Mouse (Mus musculus): ENCODE results near the gene Tmem270. TPM values are rescaled to one million over a fixed set of nuclear protein-coding genes. Genes with fewer than 3 reads are reported as not detected.
A peak's percentile ranks its signal among the peaks of the same experiment; 100 is the strongest.

Gene Tmem270
- polyA plus RNA-seq, 1 experiment from 2014 or later = not detected

DNA sequence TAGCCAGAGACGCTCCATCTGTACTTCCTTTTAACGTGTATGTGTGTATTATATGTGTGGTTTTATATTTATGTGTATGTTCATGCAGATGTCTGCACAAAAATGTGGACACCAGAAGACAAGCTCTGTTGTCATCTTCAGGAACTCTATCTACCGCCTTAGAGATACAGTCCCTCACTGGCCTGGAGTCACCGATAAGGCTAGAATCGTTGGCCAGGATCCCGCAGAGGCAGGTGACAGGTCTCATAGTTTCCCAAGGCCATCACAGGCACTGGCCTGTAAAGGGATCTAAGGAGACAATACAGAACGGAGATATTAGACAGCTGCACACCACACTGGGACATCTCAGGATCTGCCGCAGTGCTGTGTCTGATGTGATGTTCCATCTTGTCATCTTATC, 14.6 kb upstream of the Tmem270 start:
- Histone ChIP-seq H3K4me3 (no peak overlapping the region), H3K27me3 (no peaks in the 10 kb centered on the region), H3K9ac (no peak overlapping the region), H3K36me3 (no peaks in the 10 kb centered on the region), H3K9me3 (no peaks in the 10 kb centered on the region), H3K27ac (replicated peaks) (no peak overlapping the region), H3K4me2 (no peak overlapping the region), H3K4me1 (replicated peaks) (no peaks in the 10 kb centered on the region)
- WGBS = 88% methylated on average over 8 of the region's 8 CpGs
- no peak for ATAC-seq (ENCODE audit: low FRiP score, low read depth)

DNA sequence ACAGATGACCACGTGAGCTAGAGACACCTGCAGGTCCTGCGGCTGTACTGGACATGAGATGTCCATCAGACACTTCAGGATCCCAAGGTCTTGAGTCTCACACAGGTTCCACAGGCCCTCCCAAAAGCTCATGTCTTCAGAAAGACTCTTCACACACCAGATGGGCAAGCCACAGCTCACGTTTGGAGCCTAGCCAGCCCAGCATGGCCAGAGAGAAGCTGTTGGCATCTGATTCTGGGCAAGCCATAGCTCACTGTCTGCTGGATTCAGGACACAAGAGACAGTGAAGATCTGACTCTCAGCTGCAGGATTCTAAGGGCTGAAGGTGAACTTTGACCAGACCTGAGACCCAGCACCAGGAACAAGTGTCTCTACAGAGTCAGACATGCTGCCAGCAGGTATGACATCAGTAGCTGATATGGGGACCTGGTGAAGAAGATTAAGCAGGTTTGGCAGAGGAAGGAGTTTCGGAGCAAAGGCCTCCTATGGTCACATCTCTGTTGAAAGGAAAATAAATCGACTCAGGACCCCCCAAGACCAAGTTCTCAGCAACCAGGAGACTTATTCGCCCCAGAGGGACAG, 13.7 kb upstream of the Tmem270 start:
- H3K4me2 ChIP-seq = no peak overlapping the region

DNA sequence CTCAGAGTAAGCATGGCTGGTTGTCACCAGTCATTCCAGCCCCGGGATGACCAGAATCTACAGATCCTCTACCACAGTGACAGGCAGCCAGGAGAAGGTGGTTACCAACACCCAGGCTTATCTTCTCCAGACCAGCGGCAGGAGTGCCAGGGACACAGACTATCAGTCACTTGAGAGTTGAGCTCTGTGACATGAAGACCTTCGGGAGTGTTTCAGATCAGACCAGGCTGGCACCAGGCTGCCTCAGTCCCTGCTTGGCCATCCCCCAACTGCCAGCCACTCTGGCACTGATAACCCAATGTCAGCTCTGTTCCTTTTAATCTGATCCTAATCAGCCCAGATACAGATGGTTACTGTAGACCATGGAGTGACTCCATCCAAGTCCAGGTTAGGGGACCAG, 12.6 kb upstream of the Tmem270 start:
- WGBS = 94% methylated on average over 3 of the region's 3 CpGs
- no peaks in the 10 kb centered on the region for H3K36me3 ChIP-seq
- ATAC-seq (ENCODE audit: low FRiP score, low read depth) = no peak

More for the DNA sequence above, 13.7 kb upstream of the Tmem270 start:
- H3K9me3 ChIP-seq = no peaks in the 10 kb centered on the region
- H3K4me1 ChIP-seq (replicated peaks) = no peaks in the 10 kb centered on the region
- WGBS = 76% methylated on average over 6 of the region's 6 CpGs
- H3K9ac ChIP-seq = no peak overlapping the region
- no peak overlapping the region for H3K4me3 ChIP-seq
- no peak overlapping the region for H3K27ac ChIP-seq (replicated peaks)
- no peak for ATAC-seq (ENCODE audit: low FRiP score, low read depth)
- H3K27me3 ChIP-seq = no peaks in the 10 kb centered on the region
- no peaks in the 10 kb centered on the region for H3K36me3 ChIP-seq

DNA sequence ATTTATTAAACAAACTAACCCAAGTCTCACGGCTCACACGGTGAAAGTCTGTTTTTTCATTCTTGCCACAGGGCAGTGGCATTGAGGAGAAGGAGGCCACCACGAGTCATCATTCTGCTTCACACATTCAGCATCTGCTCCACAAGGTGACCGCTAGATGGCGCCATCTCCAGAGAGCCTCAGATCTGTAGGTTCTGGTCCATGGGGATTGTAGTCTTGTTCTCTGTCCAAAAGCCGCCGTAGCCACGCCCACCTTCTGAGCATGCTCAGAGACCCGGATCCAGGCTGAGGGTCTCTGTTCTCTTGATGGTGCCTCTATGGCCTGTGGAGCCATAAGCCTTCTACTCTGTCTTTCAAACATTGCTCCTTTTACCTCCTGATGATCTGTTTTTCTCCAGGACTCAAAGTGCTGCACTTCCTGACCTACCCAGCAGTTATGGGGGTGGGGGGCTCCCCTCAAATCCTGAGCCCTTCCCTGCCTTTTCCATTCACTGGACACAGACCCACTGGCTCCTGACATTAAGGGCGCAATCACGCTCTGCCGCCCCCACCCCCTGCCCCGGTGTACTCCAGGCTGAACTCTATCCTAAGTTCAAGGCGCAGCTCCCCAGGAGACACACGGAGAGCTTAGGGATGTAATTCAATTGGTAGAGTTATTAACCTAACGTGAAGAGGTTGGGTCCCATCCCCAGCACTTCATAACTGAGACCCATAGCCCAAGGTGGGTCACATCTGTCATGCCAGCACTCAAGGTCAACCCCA, 11.7 kb upstream of the Tmem270 start:
- H3K27me3 ChIP-seq = no peaks in the 10 kb centered on the region
- 51% methylated on average over 16 of the region's 16 CpGs for WGBS
- no peaks in the 10 kb centered on the region for H3K9me3 ChIP-seq
- H3K4me2 ChIP-seq = no peak overlapping the region
- H3K4me3 ChIP-seq = no peak overlapping the region
- H3K9ac ChIP-seq = no peak overlapping the region
- 0 out of 2 replicates have a peak, but pooled peaks have one; percentile 8 for ATAC-seq (ENCODE audit: low FRiP score, low read depth)
- H3K4me1 ChIP-seq (replicated peaks) = no peaks in the 10 kb centered on the region
- H3K27ac ChIP-seq (replicated peaks) = no peak overlapping the region
- no peaks in the 10 kb centered on the region for H3K36me3 ChIP-seq

More for the DNA sequence above, 12.6 kb upstream of the Tmem270 start:
- H3K4me3 ChIP-seq = no peak overlapping the region
- no peak overlapping the region for H3K27ac ChIP-seq (replicated peaks)
- H3K27me3 ChIP-seq = no peaks in the 10 kb centered on the region
- H3K4me1 ChIP-seq (replicated peaks) = no peaks in the 10 kb centered on the region
- no peak overlapping the region for H3K4me2 ChIP-seq
- no peaks in the 10 kb centered on the region for H3K9me3 ChIP-seq
- H3K9ac ChIP-seq = no peak overlapping the region

DNA sequence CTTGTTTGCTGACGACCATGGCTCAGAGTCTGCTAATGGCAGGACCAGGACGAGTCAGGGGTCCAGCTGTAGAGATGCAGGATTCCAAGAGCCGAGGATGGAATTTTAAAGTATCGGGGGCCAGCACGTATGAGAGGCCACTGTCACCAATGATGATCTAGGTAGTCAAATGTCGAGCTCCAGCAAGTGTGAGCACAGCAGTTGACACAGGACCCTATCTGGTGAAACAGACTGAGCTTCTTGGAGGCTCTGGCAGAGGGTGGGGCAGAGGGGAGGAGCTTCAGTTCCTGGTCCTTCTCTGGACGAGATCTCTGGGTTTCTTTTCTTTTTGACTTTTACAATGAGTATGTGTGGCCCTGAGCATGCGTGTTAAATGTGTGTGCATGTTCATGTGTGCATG, 8.8 kb upstream of the Tmem270 start, which contains the start of gene Cldn13:
Cldn13 (minus strand) TSS at position 216 of the 400 bp plus-strand sequence.
- H3K4me1 ChIP-seq (replicated peaks) = no peaks in the 10 kb centered on the region
- H3K9me3 ChIP-seq = no peaks in the 10 kb centered on the region
- no peaks in the 10 kb centered on the region for H3K27me3 ChIP-seq
- H3K4me2 ChIP-seq = no peak within 1 kb of the TSS
- ATAC-seq (ENCODE audit: low FRiP score, low read depth) = no peak
- no peak within 1 kb of the TSS for H3K4me3 ChIP-seq
- H3K27ac ChIP-seq (replicated peaks) = no peak within 1 kb of the TSS
- H3K36me3 ChIP-seq = no peaks in the 10 kb centered on the region
- H3K9ac ChIP-seq = no peak within 1 kb of the TSS
- WGBS = 84% methylated on average over 8 of the region's 8 CpGs

DNA sequence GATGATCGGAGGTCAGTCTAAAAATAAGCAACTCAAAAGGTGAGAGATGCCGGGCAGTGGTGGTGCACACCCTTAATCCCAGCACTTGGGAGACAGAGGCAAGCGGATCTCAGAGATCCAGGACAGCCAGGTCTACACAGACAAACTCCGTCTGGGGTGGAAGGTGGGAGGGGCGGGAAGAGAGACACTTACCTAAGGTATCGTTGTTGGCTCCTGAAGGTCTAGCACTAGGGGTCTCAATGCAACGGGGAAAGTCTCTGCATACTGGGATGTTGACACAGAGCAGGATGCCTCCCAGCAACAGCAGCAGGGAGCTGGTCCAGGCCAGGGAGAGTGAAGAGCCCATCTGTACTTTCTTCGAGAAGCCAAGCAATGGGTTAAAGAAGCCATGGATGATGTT, 8.0 kb upstream of the Tmem270 start:
- 87% methylated on average over 8 of the region's 8 CpGs for WGBS

DNA sequence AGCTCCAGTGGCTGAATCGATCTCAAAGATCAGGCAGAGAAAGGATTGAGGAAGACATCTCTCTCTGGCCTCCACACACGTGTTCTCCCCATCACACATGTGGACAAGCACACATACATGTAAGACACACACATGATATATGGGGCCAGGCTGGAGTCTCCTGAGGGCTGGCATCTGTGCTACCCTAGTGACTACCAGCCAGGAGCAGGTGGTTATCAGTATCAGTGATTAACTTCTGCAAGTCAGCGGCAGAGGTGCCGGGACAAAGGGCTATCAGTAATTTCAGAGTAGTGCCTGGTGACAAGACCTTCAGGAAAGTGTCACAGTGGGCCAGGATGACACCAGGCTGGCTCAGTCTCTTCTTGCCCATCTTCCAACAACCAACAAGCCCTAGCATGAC, 7.2 kb upstream of the Tmem270 start:
- ATAC-seq (ENCODE audit: low FRiP score, low read depth) = no peak
- no peaks in the 10 kb centered on the region for H3K36me3 ChIP-seq
- no peaks in the 10 kb centered on the region for H3K4me1 ChIP-seq (replicated peaks)
- no peaks in the 10 kb centered on the region for H3K9me3 ChIP-seq
- H3K27me3 ChIP-seq = no peaks in the 10 kb centered on the region
- H3K4me3 ChIP-seq = no peak overlapping the region
- no peak overlapping the region for H3K9ac ChIP-seq
- 85% methylated on average over 4 of the region's 4 CpGs for WGBS
- H3K4me2 ChIP-seq = no peak overlapping the region
- H3K27ac ChIP-seq (replicated peaks) = no peak overlapping the region

More for the DNA sequence above, 8.0 kb upstream of the Tmem270 start:
- H3K27ac ChIP-seq (replicated peaks) = no peak overlapping the region
- H3K9me3 ChIP-seq = no peaks in the 10 kb centered on the region
- H3K4me1 ChIP-seq (replicated peaks) = no peaks in the 10 kb centered on the region
- H3K36me3 ChIP-seq = no peaks in the 10 kb centered on the region
- no peak for ATAC-seq (ENCODE audit: low FRiP score, low read depth)
- H3K9ac ChIP-seq = no peak overlapping the region
- no peaks in the 10 kb centered on the region for H3K27me3 ChIP-seq
- H3K4me3 ChIP-seq = no peak overlapping the region
- H3K4me2 ChIP-seq = no peak overlapping the region

DNA sequence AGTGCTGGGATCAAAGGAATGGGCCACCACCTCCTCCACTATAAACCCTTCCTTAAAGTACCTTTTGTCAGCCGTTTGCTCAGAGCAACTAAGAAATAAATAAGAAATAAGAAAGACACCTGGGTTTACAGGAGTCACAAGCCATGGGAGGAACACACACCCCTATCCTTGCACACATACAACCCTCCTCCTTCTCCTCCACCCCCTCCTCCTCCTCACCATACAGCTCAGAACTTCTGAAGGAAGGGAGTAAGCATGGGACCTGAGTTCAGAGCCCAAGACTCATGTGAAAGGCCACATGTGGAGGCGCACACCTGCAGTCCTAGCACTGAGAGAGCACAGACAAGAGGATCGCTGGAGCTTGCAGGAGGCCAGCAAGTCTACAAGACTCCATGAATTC, 6.8 kb upstream of the Tmem270 start:
- WGBS = 92% methylated on average over 3 of the region's 3 CpGs
- H3K9ac ChIP-seq = no peak overlapping the region
- ATAC-seq (ENCODE audit: low FRiP score, low read depth) = no peak
- no peak overlapping the region for H3K27ac ChIP-seq (replicated peaks)
- H3K27me3 ChIP-seq = no peaks in the 10 kb centered on the region
- no peaks in the 10 kb centered on the region for H3K4me1 ChIP-seq (replicated peaks)
- no peaks in the 10 kb centered on the region for H3K9me3 ChIP-seq
- H3K36me3 ChIP-seq = no peaks in the 10 kb centered on the region
- H3K4me2 ChIP-seq = no peak overlapping the region
- H3K4me3 ChIP-seq = no peak overlapping the region

DNA sequence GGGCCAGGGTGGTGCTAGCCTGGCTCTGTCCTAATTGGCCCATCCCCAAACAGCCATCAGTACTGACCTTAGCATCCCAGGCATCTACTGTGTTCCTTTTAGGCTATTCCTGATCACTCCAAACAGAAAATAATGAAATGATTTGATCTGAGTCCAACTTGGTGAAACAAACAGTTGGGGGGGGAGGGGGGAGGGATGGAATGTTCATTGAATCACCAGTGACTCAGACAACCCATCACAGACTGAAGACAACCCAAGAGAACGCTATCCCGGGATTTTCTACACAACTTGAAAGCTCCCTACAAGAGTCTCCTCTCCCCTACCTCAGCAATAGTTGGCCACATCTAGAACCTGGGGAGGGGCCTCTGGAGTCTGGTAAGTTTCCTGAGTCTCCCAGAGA, 5.4 kb upstream of the Tmem270 start:
- Histone ChIP-seq H3K9me3 (no peaks in the 10 kb centered on the region), H3K36me3 (no peaks in the 10 kb centered on the region), H3K9ac (no peak overlapping the region), H3K4me1 (replicated peaks) (0 out of 2 replicates have a peak, but pooled peaks cover 6% of the 10 kb centered on the region), H3K4me3 (no peak overlapping the region), H3K27ac (replicated peaks) (no peak overlapping the region), H3K4me2 (no peak overlapping the region), H3K27me3 (no peaks in the 10 kb centered on the region)
- 91% methylated on average over 2 of the region's 2 CpGs for WGBS
- ATAC-seq (ENCODE audit: low FRiP score, low read depth) = no peak

DNA sequence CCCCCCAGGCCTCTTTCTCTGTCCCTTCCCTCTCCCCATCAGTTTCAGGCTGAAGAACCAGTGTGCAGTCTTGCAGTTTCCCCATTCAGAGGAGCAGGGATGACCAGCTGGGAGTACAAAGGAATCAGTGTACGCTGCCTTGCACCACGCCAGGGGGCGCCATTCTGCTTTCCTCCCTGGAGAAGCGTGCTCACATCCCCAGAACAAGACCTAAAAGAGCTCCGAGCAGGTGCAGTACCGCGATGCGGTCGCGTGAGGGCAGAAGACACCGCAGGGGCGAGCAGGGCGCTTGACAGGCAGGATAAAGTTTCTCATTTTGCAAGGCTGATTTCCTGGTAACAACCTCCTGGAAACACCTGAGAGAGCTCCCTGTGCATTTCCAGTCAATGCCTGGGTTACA, 602 bp upstream of the Tmem270 start:
- ATAC-seq (ENCODE audit: low FRiP score, low read depth) = peak; percentile 72
- Histone ChIP-seq H3K4me3 (no peak overlapping the region), H3K27me3 (no peaks in the 10 kb centered on the region), H3K9ac (no peak overlapping the region), H3K9me3 (no peaks in the 10 kb centered on the region), H3K27ac (replicated peaks) (no peak overlapping the region), H3K4me1 (replicated peaks) (0 out of 2 replicates have a peak, but pooled peaks cover 6% of the 10 kb centered on the region), H3K36me3 (no peaks in the 10 kb centered on the region), H3K4me2 (no peak overlapping the region)
- under 1% methylated on average over 13 of the region's 13 CpGs for WGBS

DNA sequence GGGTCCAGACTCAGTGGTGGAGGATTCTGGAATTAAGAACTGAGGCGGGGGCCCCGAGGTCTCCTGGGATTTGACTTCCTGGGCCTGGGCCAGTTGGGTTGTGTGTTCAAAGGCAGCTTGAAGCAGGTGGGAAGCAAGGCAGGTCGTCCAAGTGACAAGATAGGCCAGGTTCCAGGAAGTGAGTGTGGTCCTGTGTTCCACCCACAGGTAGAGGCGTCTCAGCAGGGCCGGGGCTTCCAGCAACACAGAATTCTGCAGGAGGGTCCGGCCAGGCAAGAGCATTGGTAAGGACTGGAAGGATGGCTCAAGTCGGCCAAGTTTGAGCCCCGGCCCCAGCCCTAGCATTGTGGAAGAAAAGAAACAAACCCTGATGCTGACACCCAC, 4.9 kb downstream of the Tmem270 start:
- Histone ChIP-seq H3K27ac (replicated peaks) (no peak overlapping the region), H3K9ac (no peak overlapping the region), H3K9me3 (no peaks in the 10 kb centered on the region), H3K27me3 (no peaks in the 10 kb centered on the region), H3K4me1 (replicated peaks) (peaks cover 7% of the 10 kb centered on the region), H3K4me2 (no peak overlapping the region), H3K36me3 (no peaks in the 10 kb centered on the region), H3K4me3 (no peak overlapping the region)
- ATAC-seq (ENCODE audit: low FRiP score, low read depth) = no peak
- 81% methylated on average over 8 of the region's 8 CpGs for WGBS

DNA sequence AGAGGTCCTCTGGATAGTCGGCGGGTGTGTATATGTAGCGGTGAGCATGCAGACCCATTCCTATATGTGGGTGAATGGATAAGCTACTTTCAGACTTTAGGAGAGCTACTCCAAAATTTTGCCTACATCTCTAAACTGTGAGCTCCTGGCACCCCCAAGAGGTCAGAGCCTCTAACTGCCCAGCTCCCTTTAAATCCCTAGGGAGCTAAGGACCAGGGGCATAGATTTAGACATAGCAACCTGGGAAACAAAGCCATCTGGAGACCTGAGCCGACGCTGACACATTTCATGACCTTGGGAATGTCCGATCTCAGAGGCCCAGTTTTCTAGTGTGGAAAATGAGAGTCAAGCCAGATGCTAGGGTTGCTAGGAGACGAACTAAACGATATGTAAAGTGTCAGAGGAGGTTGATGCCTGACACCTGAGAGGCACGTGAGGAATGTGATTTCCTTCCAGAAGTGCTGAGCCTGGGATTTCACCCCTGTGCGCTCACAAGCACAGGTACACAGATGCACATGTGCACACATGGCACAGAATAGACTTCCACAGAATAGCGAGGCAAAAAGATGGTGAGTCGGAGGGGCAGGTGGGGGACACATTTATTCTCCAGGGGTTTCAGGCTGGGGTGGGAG, 5.4 kb downstream of the Tmem270 start:
- H3K27ac ChIP-seq (replicated peaks) = no peak overlapping the region
- no peaks in the 10 kb centered on the region for H3K36me3 ChIP-seq
- no peak overlapping the region for H3K4me3 ChIP-seq
- H3K4me2 ChIP-seq = no peak overlapping the region
- no peaks in the 10 kb centered on the region for H3K9me3 ChIP-seq
- no peaks in the 10 kb centered on the region for H3K27me3 ChIP-seq
- 42% methylated on average over 12 of the region's 12 CpGs for WGBS
- peak; percentile 42; the same call in 1 of the 2 replicates for ATAC-seq (ENCODE audit: low FRiP score, low read depth)
- H3K9ac ChIP-seq = no peak overlapping the region
- H3K4me1 ChIP-seq (replicated peaks) = peaks cover 7% of the 10 kb centered on the region

All from hindbrain, embryonic 15.5 days (tissue).